Mouse (Mus musculus) urinary bladder, adult 2 months (tissue): ENCODE results near the gene Manf. TPM values are rescaled to one million over a fixed set of nuclear protein-coding genes. Genes with fewer than 3 reads are reported as not detected.

Experiments used
- DNase-seq: peaks from one replicate; pipeline ENCODE4 v3.0.0; 2022; ENCODE audit warnings: low spot score
- polyA plus RNA-seq: library from polyadenylated mRNA; depleted of rRNA; stranded (reverse); fragments of >200 nt; gene quantifications from 2 replicates; pipeline ENCODE4 v1.2.3, GENCODE M21; 2012

The Manf gene
- polyA plus RNA-seq, 1 experiment: 94.3 TPM

DNA sequence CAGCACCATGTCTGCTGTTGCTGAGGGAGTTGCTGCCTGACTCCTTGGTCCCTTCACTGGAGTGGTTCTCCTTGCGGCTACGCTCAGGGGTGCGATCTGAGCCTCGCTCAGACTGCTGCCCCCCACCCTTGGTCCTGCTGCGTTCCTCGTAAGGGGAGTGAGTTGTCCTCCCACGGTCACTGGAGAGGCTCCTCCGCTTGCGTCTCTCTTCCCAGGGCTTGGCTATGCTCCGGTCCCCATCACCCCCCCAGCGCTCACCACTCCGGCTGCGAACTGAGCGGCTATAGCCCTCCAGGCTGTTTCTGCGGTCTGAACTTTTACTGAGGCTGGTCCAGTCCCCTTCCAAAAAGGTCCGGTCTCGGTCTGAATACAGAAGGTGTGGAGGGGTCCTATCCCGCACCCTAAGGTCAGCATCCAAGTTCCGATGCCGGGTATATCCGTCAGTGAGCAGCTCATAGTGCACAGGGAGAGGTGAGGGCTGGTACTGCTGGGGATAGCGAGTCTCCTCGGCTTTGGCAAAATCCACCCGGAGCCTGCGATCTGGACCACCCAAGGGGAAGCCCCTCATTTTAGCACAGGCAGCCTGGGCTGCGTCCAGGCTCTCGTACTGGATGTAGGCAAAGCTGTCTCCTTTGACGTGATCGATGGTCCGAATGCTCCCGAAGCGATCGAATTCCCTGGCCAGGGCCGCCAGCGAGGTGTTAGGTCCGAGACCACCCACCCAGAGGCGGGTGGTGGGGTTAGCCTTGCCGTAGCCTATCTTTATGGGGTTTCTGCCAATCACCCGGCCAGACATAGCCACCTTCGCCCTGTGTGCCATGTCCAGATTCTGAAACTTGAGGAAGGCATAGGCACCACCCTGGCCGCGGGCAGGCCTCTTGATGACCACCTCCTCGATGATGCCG is 6.5 kb downstream of the Manf start:
- no peak for DNase-seq

DNA sequence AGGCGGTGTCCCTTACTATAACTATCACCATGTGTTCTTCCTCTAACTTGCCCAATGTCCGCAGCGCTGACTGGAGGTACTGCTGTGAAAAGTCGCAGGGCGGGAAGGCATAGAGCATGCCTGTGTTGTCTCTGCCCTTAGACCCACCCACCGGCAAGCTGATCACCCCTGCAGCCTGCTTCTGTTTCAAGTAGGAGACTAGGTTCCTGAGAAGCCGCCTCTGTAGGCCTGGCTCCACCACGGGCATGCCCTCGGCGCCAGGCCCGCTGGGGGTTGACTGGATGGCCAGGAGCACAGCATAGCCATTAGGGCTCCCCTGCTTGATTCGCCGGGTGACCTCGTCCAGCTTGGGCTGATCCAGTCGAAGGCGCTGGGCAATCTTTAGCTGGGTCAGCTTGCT is 7.5 kb downstream of the Manf start:
- no peak for DNase-seq

DNA sequence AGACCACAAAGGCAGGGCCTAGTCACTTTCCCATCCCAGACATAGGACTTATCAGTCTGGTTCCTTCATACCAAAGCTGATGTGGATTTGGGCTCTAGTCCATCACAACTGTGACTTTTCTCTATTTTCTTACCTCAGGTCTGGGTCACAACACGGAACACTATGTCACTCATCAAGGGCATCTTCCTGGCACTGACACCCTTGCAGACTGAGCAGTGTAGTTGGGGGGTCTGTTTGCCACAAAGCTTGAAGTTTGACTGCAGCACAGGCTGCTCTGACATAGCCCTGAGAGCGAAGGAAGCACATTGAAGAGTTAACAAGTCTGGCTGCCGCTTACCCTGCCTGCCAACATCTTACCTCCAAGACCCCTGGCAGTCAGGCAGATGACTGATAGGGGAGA is 8.7 kb downstream of the Manf start:
- DNase-seq: no peak

DNA sequence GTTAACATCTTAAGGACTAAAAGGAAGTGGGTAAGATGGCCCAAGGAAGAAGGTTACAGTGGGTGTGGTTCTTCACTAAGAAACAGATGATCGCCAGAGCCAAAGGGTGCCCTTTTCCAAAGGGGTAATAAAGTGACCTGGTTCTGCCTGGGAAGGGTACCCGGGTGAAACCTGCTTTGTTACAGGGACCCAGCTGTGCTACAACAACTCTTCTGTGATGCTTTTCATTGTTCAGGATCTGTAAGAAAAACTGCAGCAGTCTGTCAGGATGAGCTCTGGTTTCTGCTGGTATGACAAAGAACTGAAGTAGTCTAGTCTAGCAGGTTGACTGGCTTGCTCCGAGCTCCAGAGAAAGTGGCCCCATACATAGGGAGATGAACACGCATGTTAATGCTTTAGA is 9.6 kb downstream of the Manf start:
- DNase-seq: no peak

DNA sequence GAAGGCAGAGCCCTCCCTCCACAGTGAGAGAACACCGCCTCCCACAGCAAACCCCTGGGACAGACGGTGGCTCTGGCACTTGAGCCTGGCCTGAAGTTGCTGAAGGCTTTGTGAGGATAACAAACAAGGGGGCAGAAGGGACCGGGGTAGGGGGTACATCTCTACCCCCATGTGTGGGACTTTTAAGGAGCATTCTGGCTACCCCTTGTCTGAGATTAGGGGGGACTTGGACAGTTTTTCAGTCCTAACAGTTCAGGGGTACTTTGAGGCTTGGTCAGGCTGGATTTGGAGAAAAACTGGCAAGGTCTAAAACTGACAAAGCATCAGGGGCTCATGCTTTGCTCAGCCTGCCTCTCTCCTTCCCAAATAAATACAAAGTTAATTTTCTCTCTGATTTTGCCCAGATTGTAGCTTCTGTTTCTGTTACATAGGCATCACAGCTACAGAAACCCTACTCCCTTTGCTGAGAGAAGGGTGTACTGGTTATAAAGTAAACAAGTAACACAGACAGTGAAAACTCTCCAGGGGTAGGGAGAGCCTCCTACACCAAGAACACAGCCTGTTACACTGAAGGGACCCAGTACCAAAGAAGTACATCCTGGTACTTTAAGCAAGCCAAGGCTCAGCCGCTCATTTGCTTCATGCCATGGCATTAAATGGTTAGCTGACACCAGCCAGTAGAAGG is 10.6 kb downstream of the Manf start:
- no peak for DNase-seq

DNA sequence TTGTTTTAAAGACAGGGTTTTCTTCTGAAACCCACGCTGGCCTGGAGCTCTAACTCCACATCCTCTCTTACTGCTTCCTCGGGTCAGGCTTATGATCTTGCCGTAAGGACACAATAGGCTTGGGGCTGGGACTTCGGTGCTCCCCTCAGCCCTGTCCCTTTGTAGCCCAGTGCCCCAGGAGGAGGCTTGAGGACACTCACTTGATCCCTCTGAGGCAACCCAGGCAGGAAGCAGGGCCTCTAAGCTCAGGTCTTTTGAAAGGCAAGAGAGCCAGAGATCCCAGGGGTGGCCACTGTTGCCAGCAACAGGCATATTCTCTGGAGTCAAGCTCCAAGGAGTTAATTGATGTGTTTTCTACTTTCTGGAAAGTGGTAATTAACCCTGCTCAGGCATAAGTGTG is 12.3 kb downstream of the Manf start:
- no peak for DNase-seq

DNA sequence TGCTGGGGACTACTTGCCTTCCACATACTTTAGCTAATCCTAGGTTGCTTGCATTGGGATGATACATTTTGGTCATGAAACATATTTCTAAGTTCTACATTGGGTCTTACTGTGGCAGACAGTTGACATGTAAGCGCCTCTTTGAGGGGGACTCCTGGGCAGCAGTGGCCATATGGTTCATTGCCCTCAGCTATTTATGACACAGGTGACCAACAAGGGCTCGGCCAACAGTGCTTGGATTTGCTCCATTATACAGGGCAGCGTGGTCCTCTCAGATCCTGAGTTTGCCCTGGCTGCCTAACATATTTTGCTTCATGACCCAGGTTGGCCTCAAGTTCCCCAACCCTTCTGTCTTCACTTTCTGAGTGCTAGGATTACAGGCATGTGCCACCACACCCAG is 15.1 kb downstream of the Manf start:
- no peak for DNase-seq

DNA sequence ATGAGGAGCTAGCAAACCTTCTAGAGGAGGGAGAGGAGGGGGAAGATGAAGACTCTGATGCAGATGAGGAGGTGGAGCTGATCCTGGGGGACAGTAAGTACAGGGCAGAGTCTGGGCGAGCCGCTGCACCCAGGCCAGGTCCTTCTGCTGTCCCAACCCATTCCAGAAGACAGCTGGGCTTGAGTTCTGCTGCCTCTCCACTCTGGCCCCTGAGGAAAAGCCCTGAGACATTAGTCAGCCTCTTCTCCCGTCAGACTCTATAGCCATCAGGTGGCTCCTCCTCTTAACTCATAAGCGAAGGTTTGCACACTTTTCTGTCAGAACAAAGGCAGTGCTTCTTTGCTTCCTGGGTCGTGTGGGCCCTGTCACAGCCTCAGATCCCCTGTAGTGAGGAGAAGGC is 17.6 kb downstream of the Manf start:
- DNase-seq: no peak

DNA sequence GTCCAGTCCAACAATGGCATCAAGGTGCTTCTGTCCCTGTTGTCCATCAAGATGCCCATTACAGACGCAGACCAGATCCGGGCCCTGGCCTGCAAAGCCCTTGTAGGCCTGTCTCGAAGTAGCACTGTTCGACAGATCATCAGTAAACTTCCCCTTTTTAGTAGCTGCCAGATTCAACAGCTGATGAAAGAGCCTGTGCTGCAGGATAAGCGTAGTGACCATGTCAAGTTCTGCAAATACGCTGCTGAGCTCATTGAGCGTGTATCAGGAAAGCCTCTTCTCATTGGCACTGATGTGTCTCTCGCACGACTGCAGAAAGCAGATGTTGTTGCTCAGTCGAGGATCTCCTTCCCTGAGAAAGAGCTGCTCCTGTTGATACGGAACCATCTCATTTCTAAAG is 33.7 kb downstream of the Manf start:
- no peak for DNase-seq

DNA sequence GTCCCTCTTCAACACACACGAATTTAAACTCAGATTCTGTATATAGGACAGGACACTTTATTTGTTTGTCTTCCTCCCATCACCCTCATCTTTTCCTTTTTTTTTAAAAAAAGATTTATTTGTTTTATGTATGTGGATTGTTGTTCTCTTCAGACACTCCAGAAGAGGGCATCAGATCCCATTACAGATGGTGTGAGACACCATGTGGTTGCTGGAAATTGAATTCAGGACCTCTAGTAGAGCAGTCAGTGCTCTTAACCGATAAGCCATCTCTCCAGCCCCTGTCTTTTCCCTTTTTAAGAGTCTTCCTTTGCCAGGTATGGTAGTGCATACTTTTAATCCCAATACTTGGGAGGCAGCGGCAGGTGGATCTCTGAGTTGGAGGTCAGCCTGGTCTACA is 35.1 kb downstream of the Manf start:
- no peak for DNase-seq

DNA sequence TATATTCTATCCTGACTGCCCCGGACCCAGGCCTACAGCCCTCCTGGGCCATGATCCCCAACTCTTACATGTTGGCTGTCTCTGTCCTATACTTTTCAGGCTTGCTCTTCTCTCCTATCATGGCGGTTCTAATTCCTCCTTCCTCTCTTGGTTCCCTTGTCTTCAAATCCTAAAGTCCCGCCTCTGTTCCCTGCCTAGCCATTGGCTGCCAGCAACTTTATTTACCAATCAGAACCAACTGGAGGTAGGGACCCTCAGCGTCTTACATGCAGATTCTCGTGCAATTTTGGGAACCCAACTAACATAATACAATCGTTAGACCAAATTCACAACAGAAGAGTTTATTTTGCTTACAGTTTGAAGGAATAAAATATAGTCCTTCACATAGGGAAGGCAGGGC is 49.0 kb downstream of the Manf start:
- DNase-seq: no peak

DNA sequence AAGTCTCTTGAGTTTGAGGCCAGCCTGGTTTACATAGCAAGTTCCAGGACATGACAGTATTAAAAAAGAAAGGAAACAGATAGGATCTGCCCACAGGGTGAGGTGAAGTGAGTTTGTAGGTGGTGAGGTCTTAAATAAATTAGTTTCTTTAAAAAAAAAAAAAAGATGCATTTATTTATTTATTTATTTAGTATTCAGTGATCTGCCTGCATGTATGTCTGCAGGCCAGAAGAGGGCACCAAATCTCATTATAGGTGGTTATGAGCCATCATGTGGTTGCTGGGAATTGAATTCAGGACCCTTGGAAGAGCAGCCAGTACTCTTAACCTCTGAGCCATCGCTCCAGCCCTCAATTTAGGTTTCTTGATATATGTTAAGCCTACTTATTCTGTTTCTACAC is 51.2 kb downstream of the Manf start:
- DNase-seq: no peak

DNA sequence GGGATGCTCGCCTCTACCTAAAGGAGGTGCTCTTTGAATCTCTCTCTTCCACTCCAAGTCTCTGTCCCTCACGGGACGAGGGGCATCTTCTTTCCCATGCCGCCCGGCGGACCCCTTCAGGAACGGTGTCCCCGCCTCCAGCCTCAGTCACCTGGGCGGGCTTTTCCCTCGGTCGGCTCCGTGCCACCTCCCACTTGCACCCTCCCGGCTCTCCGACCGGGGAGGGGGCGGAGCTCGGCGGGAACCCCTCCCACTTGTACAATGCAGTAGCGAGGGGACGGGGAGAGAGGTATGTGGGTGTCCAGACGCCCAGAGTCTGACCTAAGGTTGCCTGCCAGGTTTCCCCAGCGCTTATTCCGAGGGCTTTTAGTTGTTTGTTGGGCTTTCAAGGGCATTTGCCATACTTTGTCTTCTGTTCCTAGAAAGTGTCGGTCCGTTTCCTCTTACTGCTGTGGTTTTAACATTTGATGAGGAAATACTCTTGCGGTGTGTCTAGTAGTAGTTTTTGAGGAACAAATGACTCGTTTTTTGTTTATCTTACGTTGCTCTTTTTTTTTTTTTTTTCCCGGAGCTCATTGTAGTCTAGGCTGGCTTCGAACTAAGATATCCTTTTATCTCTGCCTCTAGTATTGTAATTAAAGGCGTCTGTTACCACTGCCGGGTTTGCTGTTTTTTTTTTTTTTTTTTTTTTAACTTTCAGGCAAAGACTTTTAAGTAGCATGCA is 69.2 kb downstream of the Manf start:
- peak; percentile 79 for DNase-seq

DNA sequence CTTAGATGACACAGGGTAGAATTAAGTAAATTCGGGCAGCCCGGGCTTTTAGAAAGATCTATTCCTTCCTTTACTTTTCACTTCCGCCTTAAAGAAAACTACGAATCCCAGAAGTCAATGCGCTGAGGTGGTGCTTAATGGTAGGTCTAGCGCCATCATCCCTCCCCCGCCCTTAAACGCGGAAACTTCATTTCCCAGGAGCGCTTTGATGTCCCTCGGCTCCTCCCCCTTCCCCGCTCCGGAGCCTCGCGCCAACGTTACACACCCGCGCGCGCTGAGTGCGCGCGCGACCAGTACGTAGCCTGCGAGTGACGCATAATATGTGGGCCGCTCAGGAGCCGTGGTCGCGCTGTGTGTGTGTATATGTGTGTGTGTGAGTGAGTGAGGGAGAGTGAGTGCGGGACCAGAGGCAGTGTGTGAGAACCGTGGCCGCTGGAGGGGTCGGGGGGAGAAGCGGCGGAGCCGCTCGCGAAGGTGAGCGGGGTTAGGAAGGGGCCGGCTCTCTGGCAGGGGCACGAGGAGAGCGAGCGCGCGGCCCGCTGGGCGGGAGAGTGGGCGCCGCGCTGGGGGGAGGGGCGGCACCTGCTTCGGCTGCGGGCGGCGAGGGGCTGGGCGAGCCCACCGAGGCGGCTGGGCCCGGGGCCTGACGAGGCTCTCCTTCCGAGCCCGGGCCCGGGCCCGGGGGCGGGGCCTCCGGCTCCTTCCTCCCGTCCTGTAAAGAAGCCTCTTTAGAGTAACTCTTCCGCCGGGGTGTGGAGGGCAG is 70.0 kb downstream of the Manf start, which contains the start of gene Dcaf1:
Gene Dcaf1 (plus strand): TSS at position 257 of the 763 bp plus-strand sequence.
- peak; percentile 55 for DNase-seq

DNA sequence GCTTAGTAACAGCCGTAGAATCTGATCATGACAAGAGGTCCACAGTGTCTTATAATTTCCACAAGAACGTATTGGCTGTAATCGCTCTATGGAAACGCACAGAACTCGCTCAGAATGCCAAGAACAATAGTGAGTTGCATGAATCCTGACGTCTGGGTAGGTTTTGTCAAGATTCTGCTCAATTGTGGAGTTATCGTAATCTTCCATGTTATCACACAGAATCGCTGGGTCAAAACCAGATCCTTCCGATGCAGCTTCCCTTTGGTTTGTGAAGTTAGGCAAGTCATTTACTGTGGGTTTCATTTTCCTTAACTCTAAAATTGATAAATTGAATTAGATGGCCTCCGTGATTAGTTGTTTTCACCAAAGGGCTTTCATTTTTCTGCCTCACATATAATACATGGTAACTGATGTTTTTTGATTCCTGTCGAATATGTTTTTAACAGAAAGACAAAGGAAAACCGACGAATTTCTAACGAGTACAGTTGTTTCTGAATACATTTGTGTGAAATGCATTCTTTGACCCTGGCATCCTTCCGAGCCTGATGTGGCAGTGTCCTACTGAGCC is 70.6 kb downstream of the Manf start:
- DNase-seq: no peak

DNA sequence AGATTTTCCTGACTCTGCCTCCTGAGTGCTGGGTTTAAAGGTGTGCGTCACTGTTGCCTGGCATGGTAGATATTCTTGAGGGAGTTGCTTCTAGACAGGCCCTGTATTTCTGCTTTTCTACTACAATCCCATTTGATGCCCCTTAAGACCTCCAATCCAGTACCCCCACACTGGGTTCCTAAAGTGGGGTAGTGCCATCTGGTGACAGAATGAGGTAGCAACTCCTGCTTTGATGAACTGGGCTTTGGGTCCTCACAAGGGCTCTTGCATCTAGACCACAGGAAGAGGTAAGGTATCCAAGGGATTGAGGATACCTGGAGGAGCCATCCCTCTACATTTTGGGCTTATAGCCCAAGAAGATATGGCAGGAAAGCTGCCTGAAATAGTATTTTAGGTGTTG is 72.6 kb downstream of the Manf start:
- DNase-seq: no peak

DNA sequence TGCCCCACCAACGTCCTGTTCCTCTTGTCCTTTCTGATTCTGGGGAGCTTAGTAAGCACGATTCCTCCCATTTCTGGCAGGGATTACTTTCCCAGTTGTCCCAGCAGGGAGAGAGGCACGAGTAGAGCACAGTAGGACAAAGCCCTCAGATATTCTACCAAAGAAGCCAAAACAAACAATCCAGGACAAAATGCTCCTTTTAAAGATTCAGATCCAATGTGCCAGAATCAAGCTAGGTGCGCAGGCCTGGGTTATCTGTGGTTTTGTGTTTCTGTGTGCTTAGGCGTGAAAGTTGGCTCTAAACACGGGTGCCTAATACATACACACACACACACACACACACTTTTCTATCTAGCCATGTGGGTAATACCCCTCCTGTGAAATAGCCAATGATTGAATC is 73.6 kb downstream of the Manf start:
- no peak for DNase-seq

DNA sequence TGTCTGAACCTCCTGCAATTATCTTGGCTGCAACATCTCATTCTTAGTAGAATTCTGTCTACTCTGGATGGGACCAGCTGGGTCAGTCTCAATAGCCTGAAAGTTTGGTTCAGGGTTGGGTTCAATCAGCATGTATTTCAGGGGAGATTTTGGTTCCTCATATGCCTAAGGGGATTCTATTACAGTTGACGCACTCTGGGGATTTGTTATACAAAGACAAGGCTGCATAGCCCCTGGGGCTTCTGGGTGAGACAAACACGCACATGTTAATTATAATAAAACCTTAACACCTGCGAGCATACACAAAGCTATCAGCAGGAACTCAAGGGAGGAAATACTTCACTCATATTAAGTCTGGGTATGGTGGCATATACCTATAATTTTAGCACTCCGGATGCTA is 85.3 kb downstream of the Manf start:
- DNase-seq: no peak

DNA sequence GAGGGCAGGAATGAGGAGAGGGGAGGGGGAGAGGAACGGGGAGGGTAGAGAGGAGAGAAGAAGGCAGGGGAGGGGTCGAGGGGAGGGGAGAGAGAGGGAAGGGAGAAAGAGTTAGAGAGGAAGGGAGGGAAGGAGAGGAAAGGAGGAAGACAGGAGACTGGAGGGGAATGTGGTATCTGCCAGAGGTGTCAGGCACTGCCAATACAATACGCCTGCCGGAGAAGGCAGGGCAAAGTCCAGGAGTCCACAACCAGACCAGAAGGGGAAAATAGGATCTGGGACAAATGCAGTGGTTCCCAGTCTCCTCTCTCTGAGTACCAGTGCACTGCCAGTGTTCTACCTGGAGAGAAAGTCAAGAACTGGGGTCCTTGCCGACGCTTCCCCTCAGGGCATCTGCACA is 100.9 kb downstream of the Manf start:
- no peak for DNase-seq

DNA sequence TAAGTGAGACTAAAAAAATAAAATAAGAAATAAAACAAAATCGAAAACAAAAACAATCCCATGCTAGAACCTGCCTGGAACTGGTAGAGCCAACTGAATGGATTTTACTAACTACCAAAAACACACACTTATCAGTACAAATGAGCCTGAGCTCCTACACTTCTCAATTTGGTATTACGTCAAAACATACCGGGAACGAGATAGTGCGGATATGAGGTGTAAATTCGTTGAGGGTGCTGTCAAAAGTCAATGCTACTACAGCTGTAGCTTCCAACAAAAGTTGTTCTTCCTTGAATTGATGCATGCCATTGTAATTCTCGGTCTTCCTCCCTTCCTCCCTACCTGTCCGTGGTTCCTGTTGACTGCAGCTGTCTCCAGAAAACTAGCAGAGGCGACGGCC is 102.4 kb downstream of the Manf start:
- DNase-seq: no peak

DNA sequence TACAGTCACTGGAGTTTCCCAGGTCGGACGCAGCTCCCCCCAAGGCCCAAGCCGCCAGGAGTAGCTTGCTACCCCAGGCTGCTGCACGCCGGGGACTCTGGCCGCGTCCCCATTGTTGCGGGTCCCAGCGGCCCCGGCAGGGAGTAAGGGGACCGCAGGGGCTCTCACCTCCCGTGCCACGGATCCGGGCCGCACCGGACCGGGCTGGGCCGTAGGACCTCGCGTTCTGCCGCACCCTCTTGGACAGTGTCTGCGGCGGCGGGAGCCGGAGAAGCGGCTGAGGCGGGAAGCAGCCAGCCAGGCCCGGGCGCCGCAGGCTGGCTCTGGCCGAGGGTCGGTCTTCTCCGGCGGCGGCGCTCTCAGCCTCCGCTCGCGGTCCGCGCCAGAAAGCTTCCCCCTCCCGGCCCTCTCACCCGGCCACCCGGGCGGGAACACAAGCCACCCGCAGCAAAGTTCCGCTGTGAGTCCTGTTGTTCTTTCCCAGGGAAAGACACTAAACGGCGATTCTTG is 102.9 kb downstream of the Manf start, which contains the start of gene Rad54l2:
Gene Rad54l2 (minus strand): TSS at position 383 of the 510 bp plus-strand sequence.
- peak; percentile 84 for DNase-seq
